Mouse (Mus musculus) MEL (cell line): Measurements from ENCODE around the gene Med13.

Source experiments
- CTCF ChIP-seq, 3 experiments: IDR thresholded peaks in 2 of 3; conservative IDR thresholded peaks in 1 of 3; 2 replicates each; pipeline ENCODE4 v1.5.1; 2011 to 2012; ENCODE audit warnings: low read length in 3 of 3, low read depth in 2 of 3, mild to moderate bottlenecking in 2 of 3, improper control_type of control experiment in 1 of 3, inconsistent platforms in 1 of 3, mixed read lengths in 1 of 3, moderate library complexity in 1 of 3; ENCODE audit not compliant: control insufficient read depth in 1 of 3, insufficient read depth in 1 of 3, poor library complexity in 1 of 3, severe bottlenecking in 1 of 3
- ETS1 ChIP-seq: IDR thresholded peaks from 2 replicates; pipeline ENCODE4 v1.6.1; 2012; ENCODE audit warnings: low read depth, mild to moderate bottlenecking, inconsistent platforms, low read length, improper control_type of control experiment, moderate library complexity
- GABPA ChIP-seq: IDR thresholded peaks from 2 replicates; pipeline ENCODE4 v1.6.1; 2012; ENCODE audit warnings: low read depth, mild to moderate bottlenecking, inconsistent platforms, low read length, improper control_type of control experiment, moderate library complexity
- TBP ChIP-seq: IDR thresholded peaks from 2 replicates; pipeline ENCODE4 v1.8.0; 2011; ENCODE audit warnings: low read depth, low read length, improper control_type of control experiment
- ZMIZ1 ChIP-seq: IDR thresholded peaks from 2 replicates; pipeline ENCODE4 v1.6.1; 2012; ENCODE audit warnings: low read depth, mild to moderate bottlenecking, inconsistent platforms, low read length, improper control_type of control experiment, moderate library complexity

- TF ChIP-seq CTCF (IDR thresholded peaks at IDR 0.05 in 2 of 3, conservative IDR thresholded peaks at IDR 0.05 in 1 of 3; ENCODE audit: control insufficient read depth in 1 of 3, insufficient read depth in 1 of 3, low read depth in 2 of 3, low read length in 3 of 3, poor library complexity in 1 of 3, severe bottlenecking in 1 of 3), result no peak
- no peak for TF ChIP-seq ETS1
- no peak for TF ChIP-seq GABPA
- no peak for TF ChIP-seq TBP
- TF ChIP-seq ZMIZ1, result no peak
These were observed 23.3 kb upstream of the Med13 start for GRCm38 (mm10) chr11:86380521-86381238.
